Mouse (Mus musculus): ENCODE data around the gene Gm26920. TPM values are rescaled to one million over a fixed set of nuclear protein-coding genes. Genes with fewer than 3 reads are reported as not detected.
"Not testable (repeated sequence)": the region's sequence is repeated elsewhere in the genome, so short reads cannot be mapped to it uniquely, and the experiment has no call there.

The Gm26920 gene
- not detected in 2 replicates for total RNA-seq (2015)
- total RNA-seq (2017): not detected in 2 replicates

DNA sequence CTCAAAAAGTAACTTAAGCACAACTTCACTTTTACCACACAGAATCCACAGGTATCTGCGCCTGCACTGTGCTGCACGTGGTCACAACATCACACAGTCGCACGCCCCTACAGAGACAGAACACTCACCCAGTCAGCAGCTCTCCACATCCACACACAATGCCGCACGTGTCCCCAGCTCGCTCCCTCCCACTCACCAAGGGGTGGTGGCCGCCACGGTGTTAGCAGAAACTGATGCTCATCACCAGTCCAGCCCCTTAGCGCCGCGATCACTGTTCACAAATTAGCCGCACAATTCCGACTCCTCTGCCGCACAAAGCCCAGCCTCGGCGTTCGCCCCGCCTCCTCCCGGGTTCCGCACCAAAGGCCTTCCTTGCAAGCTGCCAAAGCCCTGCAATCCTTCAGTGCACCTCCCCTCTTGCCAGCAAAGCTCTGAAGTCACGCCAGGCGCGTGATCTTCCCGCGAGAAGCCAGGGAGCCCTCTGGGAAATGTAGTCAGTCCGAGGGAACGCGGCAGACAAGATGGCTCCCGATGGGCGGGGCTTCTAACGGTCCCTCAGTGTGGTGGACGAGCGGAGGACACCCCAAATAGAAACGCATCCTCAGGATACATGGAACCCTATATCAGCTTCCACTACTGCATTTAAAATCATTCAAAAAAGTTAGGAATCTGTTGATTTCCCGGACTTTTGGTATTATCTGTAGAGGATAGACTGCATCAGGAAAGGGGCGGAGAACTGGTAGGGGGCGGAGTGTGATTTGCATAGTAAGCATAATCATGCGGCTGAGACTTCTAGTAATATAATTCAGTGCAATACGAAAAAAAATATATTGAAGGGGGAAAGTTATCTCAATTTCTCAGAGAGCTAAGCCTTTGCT is at the start of gene Gm26920, which contains the start of gene Zfp566:
Gm26920 (minus strand) TSS at position 319 of the 878 bp plus-strand sequence.
Zfp566 (minus strand) TSS at position 436 of the 878 bp plus-strand sequence.
- ATAC-seq (replicated peaks; ENCODE audit: poor library complexity): peak; percentile 81

- no peak for ATAC-seq (replicated peaks; ENCODE audit: poor library complexity)
Measured at GRCm38 (mm10) chr7:30136826-30137225, 46.6 kb upstream of the Gm26920 start.

DNA sequence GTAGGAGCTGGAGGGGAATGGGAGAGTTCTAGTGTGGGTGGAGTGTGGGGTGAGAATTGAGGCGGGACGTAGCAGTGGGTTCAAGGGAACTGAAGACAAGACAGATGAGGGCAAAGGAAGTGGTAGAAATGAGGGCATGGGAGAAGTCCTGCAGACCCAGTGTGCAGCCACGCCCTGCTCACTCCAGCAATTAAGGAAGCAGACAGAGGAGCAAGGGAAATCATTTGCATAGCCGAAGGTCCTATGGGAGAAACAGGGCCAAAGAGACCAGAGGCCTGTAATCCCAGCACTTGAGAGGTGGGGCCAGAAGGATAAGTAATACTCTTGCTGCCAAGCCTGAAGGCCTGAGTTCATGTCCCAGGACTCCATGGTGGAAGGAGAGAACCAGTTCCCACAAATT is 42.2 kb upstream of the Gm26920 start:
- ATAC-seq (replicated peaks; ENCODE audit: poor library complexity): no peak

DNA sequence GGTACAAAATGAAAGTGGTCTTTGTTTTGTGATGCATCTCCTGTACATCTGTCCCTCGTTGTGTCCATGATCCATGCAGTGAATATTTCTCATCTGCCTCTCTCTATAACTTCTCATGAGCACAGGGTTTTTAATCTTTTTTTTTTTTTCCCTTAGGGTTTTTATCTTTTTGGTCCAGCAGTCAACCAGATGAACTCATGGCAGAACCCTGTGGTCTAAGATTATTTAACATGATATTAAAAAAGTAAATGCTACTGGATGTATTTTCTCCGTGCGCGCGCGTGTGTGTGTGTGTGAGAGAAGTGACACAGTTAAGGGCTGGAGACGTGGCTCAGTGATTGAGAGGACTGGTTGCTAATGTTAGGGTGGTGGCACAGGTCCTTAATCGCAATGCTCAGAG is 39.7 kb upstream of the Gm26920 start:
- peak; percentile 72 for ATAC-seq (replicated peaks; ENCODE audit: poor library complexity)

DNA sequence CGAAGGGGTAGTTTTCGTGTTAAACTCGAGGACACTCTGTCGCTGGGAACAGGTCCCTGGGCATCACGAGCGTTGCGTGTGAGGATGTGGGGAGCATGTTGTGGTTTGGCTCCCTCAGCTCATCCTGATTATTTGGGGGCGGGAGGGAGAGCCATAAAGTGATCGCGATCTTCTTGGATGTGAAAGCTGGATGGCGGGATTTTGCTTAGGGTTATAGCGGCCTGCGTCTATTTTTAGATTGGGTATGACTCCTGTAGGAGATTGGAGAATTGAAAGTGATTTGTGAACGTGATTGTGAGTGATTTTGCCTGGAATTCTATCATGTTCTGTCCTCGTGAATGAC is 31.9 kb upstream of the Gm26920 start:
- ATAC-seq (replicated peaks; ENCODE audit: poor library complexity): no peak

DNA sequence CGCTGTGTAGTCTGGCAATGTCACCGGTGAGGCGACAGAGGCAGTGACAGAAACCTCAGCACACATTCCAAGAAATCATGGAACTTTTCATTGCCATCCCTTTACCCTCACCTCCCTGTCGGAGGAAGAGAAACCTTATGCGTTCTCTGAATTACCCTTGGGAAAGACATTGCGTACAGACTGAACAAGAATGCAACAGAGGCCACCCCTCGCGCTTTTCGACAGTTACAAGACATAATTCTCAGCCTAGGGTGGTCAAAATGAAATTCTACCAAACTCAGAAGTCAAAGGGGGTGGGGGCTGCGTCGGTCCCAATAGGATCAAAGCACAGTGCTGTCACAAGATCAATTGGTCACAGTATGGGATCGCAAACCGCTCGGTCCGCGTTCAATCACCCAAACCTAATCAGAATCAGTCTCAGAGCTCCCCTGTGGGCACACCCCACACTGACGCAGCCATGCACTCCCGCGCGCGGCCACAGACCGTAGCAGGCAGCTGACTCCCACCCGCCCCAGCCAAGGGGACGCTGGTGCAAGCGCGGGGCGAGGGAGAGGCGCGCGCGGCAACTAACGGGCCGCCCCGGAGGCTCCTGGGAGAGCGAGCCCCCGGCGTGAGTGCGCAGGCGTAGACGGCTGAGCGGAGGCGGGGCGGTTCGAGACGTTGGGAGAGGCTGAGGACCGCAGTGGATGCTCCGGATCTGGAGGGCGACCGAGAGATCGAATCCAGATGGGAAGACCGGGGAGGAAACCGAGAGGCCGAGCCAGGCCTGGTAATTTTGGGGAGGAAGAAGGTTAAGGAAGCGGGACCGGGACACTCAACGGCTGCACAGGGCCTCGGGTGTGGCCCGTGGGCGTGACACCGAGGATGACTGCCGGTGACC is 31.3 kb upstream of the Gm26920 start, which contains the start of gene Zfp382:
Zfp382 (plus strand) TSS at position 635 of the 880 bp plus-strand sequence.
- ATAC-seq (replicated peaks; ENCODE audit: poor library complexity): peak; percentile 96

GRCm38 (mm10) chr7:30117935-30118334 is 27.7 kb upstream of the Gm26920 start:
- ATAC-seq (replicated peaks; ENCODE audit: poor library complexity): not testable (repeated sequence)

DNA sequence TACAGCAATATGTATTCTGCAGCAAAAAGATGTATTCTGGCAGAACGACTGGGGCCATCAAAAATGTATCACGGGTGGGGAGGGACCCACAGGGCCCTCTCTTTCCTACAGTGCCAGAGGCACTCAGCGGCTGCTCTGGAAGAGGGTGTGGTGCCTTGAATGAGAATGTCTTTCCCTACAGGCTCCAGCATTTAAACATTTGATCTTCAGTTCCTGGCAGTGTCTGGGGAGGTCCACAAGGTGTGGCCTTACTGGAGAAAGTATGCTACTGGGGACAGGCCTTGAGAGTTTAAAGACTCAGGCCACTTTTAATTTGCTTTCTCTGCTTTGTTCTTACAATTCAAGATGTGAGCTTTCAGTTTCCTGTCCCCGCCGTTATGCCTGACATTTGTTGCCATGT is 25.9 kb upstream of the Gm26920 start:
- no peak for ATAC-seq (replicated peaks; ENCODE audit: poor library complexity)

GRCm38 (mm10) chr7:30099297-30099696 is 9.1 kb upstream of the Gm26920 start:
- ATAC-seq (replicated peaks; ENCODE audit: poor library complexity): no peak

- no peak for ATAC-seq (replicated peaks; ENCODE audit: poor library complexity)
Measured at GRCm38 (mm10) chr7:30095551-30096125, 5.4 kb upstream of the Gm26920 start.

- peak; percentile 62 for ATAC-seq (replicated peaks; ENCODE audit: poor library complexity)
Measured at GRCm38 (mm10) chr7:30094646-30095429, 4.6 kb upstream of the Gm26920 start, which contains the start of gene Zfp260. Gene Zfp260, plus strand, starts transcription at chr7:30094777.

DNA sequence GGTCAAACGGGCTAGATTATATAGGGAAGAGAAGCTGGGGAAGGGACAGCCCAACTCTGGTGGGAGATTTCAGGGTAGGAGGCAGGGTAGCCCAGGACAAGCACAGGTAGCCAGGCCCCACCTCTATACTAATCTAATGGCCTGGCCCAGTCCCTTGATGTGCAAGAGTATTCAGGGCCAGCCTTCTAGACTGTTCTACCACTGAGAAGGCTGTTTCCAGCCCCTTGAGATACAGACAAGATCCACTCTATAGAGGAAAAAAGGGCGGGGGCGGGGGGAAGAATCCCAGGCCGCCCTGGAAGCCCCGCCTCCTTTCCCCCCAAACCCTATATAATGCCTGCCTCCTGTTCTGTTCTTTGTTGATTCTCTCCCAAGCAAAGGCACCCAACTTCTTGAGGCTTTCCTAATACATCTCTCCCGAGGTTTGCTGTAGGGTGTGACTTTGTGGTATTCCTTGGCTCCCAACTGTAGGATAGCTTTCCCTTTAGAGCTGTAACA is 3.8 kb upstream of the Gm26920 start:
- ATAC-seq (replicated peaks; ENCODE audit: poor library complexity): no peak

DNA sequence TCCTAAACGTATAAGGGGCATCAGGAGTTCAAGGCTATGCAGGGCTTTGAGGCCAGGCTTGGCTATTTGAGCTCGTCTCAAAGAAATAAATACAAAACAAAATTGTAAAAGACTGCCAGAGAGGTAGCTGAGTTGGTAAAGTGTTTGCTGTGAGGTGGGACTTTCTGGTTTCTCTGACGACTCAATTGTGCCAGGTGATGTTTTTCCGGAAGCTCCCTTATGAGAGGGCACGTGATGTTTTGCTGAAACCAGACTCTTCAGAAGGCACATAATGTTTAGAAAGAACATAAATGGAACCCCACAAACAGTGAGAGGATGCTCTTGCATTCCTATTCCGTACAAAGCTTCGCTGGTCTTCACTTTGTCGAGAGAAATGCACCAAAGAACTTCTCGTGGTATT is 2.5 kb upstream of the Gm26920 start:
- no peak for ATAC-seq (replicated peaks; ENCODE audit: poor library complexity)

- ATAC-seq (replicated peaks; ENCODE audit: poor library complexity): no peak
Measured at GRCm38 (mm10) chr7:30090970-30091585, 868 bp upstream of the Gm26920 start.

- ATAC-seq (replicated peaks; ENCODE audit: poor library complexity): no peak
Measured at GRCm38 (mm10) chr7:30089405-30089804, 805 bp downstream of the Gm26920 start.

GRCm38 (mm10) chr7:30086524-30086923 is 3.7 kb downstream of the Gm26920 start:
- no peak for ATAC-seq (replicated peaks; ENCODE audit: poor library complexity)

DNA sequence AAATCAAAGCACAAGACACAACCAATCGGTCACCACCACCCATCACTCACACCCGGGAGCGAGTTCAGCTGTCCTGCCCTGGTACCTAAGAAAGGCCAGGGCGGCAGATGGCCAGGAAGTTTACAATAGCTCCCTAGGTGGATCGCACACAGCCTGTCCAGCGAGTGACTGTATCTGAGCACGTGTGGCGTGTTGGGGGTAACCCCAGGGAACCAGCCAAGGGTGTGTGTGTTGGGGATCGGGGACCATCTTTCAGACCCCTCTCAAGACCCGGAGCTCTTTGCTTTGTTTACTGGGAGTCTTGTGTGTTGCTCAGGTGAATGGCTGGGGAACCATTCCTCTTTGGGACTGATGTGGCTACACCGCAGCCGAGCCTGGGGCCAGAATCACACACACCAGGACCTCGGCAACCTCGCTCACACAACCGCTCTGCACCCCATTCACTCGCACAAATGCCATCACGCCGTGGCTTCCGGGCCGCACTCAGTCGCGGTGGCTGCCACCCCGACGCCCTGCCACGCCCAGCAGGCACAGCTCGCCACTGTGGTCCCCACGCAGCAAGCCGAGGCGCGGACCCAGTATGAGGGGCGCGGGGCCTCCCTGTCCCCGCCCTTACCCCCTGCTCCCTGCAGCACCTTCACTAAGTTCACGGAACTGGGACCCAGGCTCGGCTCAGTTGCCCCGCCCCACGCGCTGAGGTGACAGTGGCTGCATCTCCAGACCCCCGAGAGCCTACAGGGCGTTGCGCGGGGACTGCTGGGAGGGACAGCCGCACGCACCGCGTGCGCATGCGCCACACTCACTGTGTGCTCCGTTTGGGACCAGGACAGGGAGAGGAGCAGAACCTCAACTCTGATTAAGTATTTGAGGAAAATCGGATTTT is 17.8 kb downstream of the Gm26920 start, which contains the start of gene Zfp82:
Zfp82 (minus strand) TSS at position 755 of the 883 bp plus-strand sequence.
- ATAC-seq (replicated peaks; ENCODE audit: poor library complexity): peak; percentile 95

GRCm38 (mm10) chr7:30064622-30065021 is 25.6 kb downstream of the Gm26920 start:
- ATAC-seq (replicated peaks; ENCODE audit: poor library complexity): no peak

- peak; percentile 69 for ATAC-seq (replicated peaks; ENCODE audit: poor library complexity)
Measured at GRCm38 (mm10) chr7:30062478-30062877, 27.7 kb downstream of the Gm26920 start.
